Mouse (Mus musculus) lung, embryonic 15.5 days (tissue): Measurements from ENCODE around the gene Usp35. TPM values are rescaled to one million over a fixed set of nuclear protein-coding genes. Genes with fewer than 3 reads are reported as not detected.

ENCODE experiments used
- ATAC-seq: fragments of 200-750 bp; cut with Nextera tagmentation; 2 replicates; pipeline ENCODE4 v1.8.0; 2017; ENCODE audit warnings: moderate number of reproducible peaks, borderline replicate concordance; ENCODE audit not compliant: low FRiP score, low TSS enrichment; ENCODE audit errors: extremely low read depth
- H3K27ac ChIP-seq: fragments of 300-500 bp; sonication (generic); 2 replicates; pipeline ENCODE4 v1.5.1; 2015; ENCODE audit warnings: moderate library complexity, mild to moderate bottlenecking, inconsistent platforms
- H3K27me3 ChIP-seq: fragments of 300-500 bp; sonication (generic); 2 replicates; pipeline ENCODE4 v1.6.1; 2015; ENCODE audit warnings: inconsistent platforms
- H3K36me3 ChIP-seq: fragments of 300-500 bp; sonication (generic); 2 replicates; pipeline ENCODE4 v1.6.1; 2015; ENCODE audit warnings: inconsistent platforms
- H3K4me1 ChIP-seq: fragments of 300-500 bp; sonication (generic); 2 replicates; pipeline ENCODE4 v1.6.1; 2015; ENCODE audit warnings: inconsistent platforms
- H3K4me2 ChIP-seq: fragments of 300-500 bp; sonication (generic); 2 replicates; pipeline ENCODE4 v1.6.1; 2015; ENCODE audit warnings: inconsistent platforms, mild to moderate bottlenecking, moderate library complexity
- H3K4me3 ChIP-seq: fragments of 300-500 bp; sonication (generic); 2 replicates; pipeline ENCODE4 v1.5.1; 2015; ENCODE audit warnings: mild to moderate bottlenecking, inconsistent platforms
- H3K9ac ChIP-seq: fragments of 300-500 bp; sonication (generic); 2 replicates; pipeline ENCODE4 v1.6.1; 2015; ENCODE audit warnings: inconsistent platforms
- H3K9me3 ChIP-seq: fragments of 300-500 bp; sonication (generic); 2 replicates; pipeline ENCODE4 v1.6.1; 2016; ENCODE audit warnings: inconsistent platforms
- WGBS: fragments of 180-500 bp; shearing (Covaris S2); methylation state at CpG from one replicate; pipeline ENCODE4 v1.1.7; 2015; 5-methylcytosine and 5-hydroxymethylcytosine counted together
- polyA plus RNA-seq: library from polyadenylated mRNA; unstranded; fragments of >200 nt; fragmentation: Nextera tagmentation; extraction: Ambion mirVana; gene quantifications from 2 replicates; pipeline ENCODE4 v1.2.1, GENCODE M21; 2015

Usp35 gene
- polyA plus RNA-seq, 1 experiment from 2014 or later, result 1.7 TPM

GRCm38 (mm10) chr7:97356253-97356652 is 24.4 kb upstream of the Usp35 start:
- ATAC-seq, result no peak
- peaks cover 16% of the 10 kb centered on the region for H3K4me1 ChIP-seq

GRCm38 (mm10) chr7:97355068-97355841 is 23.4 kb upstream of the Usp35 start:
- 26% methylated on average over 13 of the region's 13 CpGs for WGBS
- Histone ChIP-seq H3K9me3 (no peaks in the 10 kb centered on the region), H3K27me3 (no peaks in the 10 kb centered on the region), H3K4me1 (peaks cover 16% of the 10 kb centered on the region), H3K27ac (peak overlapping the region; percentile 45), H3K36me3 (no peaks in the 10 kb centered on the region), H3K4me2 (no peak overlapping the region), H3K9ac (no peak overlapping the region), H3K4me3 (no peak overlapping the region)
- ATAC-seq, result peak; percentile 66

More at GRCm38 (mm10) chr7:97356253-97356652, 24.4 kb upstream of the Usp35 start:
- no peaks in the 10 kb centered on the region for H3K27me3 ChIP-seq
- H3K4me3 ChIP-seq, result no peak overlapping the region
- H3K4me2 ChIP-seq, result no peak overlapping the region
- H3K9ac ChIP-seq, result no peak overlapping the region
- peak overlapping the region; percentile 59 for H3K27ac ChIP-seq
- H3K9me3 ChIP-seq, result no peaks in the 10 kb centered on the region
- no peaks in the 10 kb centered on the region for H3K36me3 ChIP-seq
- 49% methylated on average over 5 of the region's 5 CpGs for WGBS

GRCm38 (mm10) chr7:97353356-97353755 is 21.5 kb upstream of the Usp35 start:
- Histone ChIP-seq H3K4me3 (no peak overlapping the region), H3K36me3 (no peaks in the 10 kb centered on the region; the same call in 1 of the 2 replicates), H3K27ac (no peak overlapping the region), H3K27me3 (no peaks in the 10 kb centered on the region), H3K9ac (no peak overlapping the region), H3K4me2 (no peak overlapping the region), H3K9me3 (no peaks in the 10 kb centered on the region), H3K4me1 (peaks cover 16% of the 10 kb centered on the region)
- ATAC-seq, result no peak
- WGBS, result 81% methylated on average over 6 of the region's 6 CpGs

GRCm38 (mm10) chr7:97351792-97352513 is 20.1 kb upstream of the Usp35 start:
- no peak overlapping the region for H3K9ac ChIP-seq
- 78% methylated on average over 11 of the region's 11 CpGs for WGBS
- no peak overlapping the region for H3K4me3 ChIP-seq
- H3K36me3 ChIP-seq, result no peaks in the 10 kb centered on the region; the same call in 1 of the 2 replicates
- ATAC-seq, result no peak
- no peaks in the 10 kb centered on the region for H3K27me3 ChIP-seq
- no peak overlapping the region for H3K4me2 ChIP-seq
- H3K9me3 ChIP-seq, result no peaks in the 10 kb centered on the region
- peaks cover 16% of the 10 kb centered on the region for H3K4me1 ChIP-seq
- no peak overlapping the region for H3K27ac ChIP-seq

GRCm38 (mm10) chr7:97350891-97351290 is 19.1 kb upstream of the Usp35 start:
- no peak overlapping the region for H3K27ac ChIP-seq
- no peak overlapping the region for H3K9ac ChIP-seq
- no peak for ATAC-seq
- no peaks in the 10 kb centered on the region; the same call in 1 of the 2 replicates for H3K36me3 ChIP-seq
- no peaks in the 10 kb centered on the region for H3K9me3 ChIP-seq
- H3K4me1 ChIP-seq, result peaks cover 17% of the 10 kb centered on the region
- no peak overlapping the region for H3K4me2 ChIP-seq
- no peaks in the 10 kb centered on the region for H3K27me3 ChIP-seq
- no peak overlapping the region for H3K4me3 ChIP-seq
- 86% methylated on average over 5 of the region's 5 CpGs for WGBS

- H3K9me3 ChIP-seq, result no peaks in the 10 kb centered on the region
- no peak overlapping the region for H3K4me2 ChIP-seq
- H3K36me3 ChIP-seq, result no peaks in the 10 kb centered on the region; the same call in 1 of the 2 replicates
- no peaks in the 10 kb centered on the region for H3K27me3 ChIP-seq
- H3K27ac ChIP-seq, result no peak overlapping the region
- ATAC-seq, result no peak
- peaks cover 19% of the 10 kb centered on the region for H3K4me1 ChIP-seq
- no peak overlapping the region for H3K9ac ChIP-seq
- no peak overlapping the region for H3K4me3 ChIP-seq
- WGBS, result 91% methylated on average over 6 of the region's 6 CpGs
Measured at GRCm38 (mm10) chr7:97349438-97349837, 17.6 kb upstream of the Usp35 start.

- no peaks in the 10 kb centered on the region; the same call in 1 of the 2 replicates for H3K36me3 ChIP-seq
- no peak overlapping the region for H3K4me2 ChIP-seq
- no peaks in the 10 kb centered on the region for H3K27me3 ChIP-seq
- H3K4me3 ChIP-seq, result no peak overlapping the region
- no peak overlapping the region for H3K9ac ChIP-seq
- WGBS, result 73% methylated on average over 5 of the region's 5 CpGs
- no peak for ATAC-seq
- peaks cover 19% of the 10 kb centered on the region for H3K4me1 ChIP-seq
- no peak overlapping the region for H3K27ac ChIP-seq
- no peaks in the 10 kb centered on the region for H3K9me3 ChIP-seq
Measured at GRCm38 (mm10) chr7:97348836-97349235, 17.0 kb upstream of the Usp35 start.

- H3K27ac ChIP-seq, result no peak overlapping the region
- no peaks in the 10 kb centered on the region; the same call in 1 of the 2 replicates for H3K36me3 ChIP-seq
- no peak overlapping the region for H3K4me2 ChIP-seq
- WGBS, result 79% methylated on average over 3 of the region's 3 CpGs
- no peaks in the 10 kb centered on the region for H3K27me3 ChIP-seq
- no peaks in the 10 kb centered on the region for H3K9me3 ChIP-seq
- ATAC-seq, result no peak
- no peak overlapping the region for H3K4me3 ChIP-seq
- H3K4me1 ChIP-seq, result peaks cover 19% of the 10 kb centered on the region
- no peak overlapping the region for H3K9ac ChIP-seq
Measured at GRCm38 (mm10) chr7:97348318-97348717, 16.5 kb upstream of the Usp35 start.

- ATAC-seq, result no peak
- WGBS, result 93% methylated on average over 15 of the region's 15 CpGs
- Histone ChIP-seq H3K27ac (no peak overlapping the region), H3K4me2 (no peak overlapping the region), H3K9ac (no peak overlapping the region), H3K27me3 (no peaks in the 10 kb centered on the region), H3K4me3 (no peak overlapping the region), H3K4me1 (peaks cover 19% of the 10 kb centered on the region), H3K9me3 (no peaks in the 10 kb centered on the region), H3K36me3 (no peaks in the 10 kb centered on the region; the same call in 1 of the 2 replicates)
Measured at GRCm38 (mm10) chr7:97347464-97347863, 15.6 kb upstream of the Usp35 start.

GRCm38 (mm10) chr7:97346822-97347166 is 15.0 kb upstream of the Usp35 start:
- H3K27ac ChIP-seq, result no peak overlapping the region
- H3K4me1 ChIP-seq, result peaks cover 19% of the 10 kb centered on the region
- H3K9ac ChIP-seq, result no peak overlapping the region
- no peak overlapping the region for H3K4me2 ChIP-seq
- no peak for ATAC-seq
- H3K4me3 ChIP-seq, result no peak overlapping the region
- no peaks in the 10 kb centered on the region for H3K27me3 ChIP-seq
- 78% methylated on average over 4 of the region's 4 CpGs for WGBS
- H3K9me3 ChIP-seq, result no peaks in the 10 kb centered on the region
- H3K36me3 ChIP-seq, result no peaks in the 10 kb centered on the region; the same call in 1 of the 2 replicates

GRCm38 (mm10) chr7:97346111-97346821 is 14.4 kb upstream of the Usp35 start:
- no peak overlapping the region for H3K9ac ChIP-seq
- 64% methylated on average over 9 of the region's 9 CpGs for WGBS
- H3K36me3 ChIP-seq, result no peaks in the 10 kb centered on the region; the same call in 1 of the 2 replicates
- ATAC-seq, result no peak
- no peaks in the 10 kb centered on the region for H3K27me3 ChIP-seq
- H3K27ac ChIP-seq, result no peak overlapping the region
- H3K9me3 ChIP-seq, result no peaks in the 10 kb centered on the region
- no peak overlapping the region for H3K4me2 ChIP-seq
- no peak overlapping the region for H3K4me3 ChIP-seq
- peaks cover 23% of the 10 kb centered on the region for H3K4me1 ChIP-seq
